In genomic region chr12:85813599-85813998, GRCm38 (mm10) we compare ENCODE assay signal across 8 mouse cellular contexts. TPM values are rescaled to one million over a fixed set of nuclear protein-coding genes. Genes with fewer than 3 reads are reported as not detected.
DNase-seq lines count a peak whose midpoint lies in the region; TF ChIP-seq lines count a peak whose summit lies in the region.
"Had no signal": no experiment of that assay in that cellular context is flagged by ENCODE, and none has a peak within 500 bp of the region (broad histone marks: within the 10 kb centered on the region; RNA-seq: fewer than 3 reads in every experiment).

No protein-coding gene starts in this region.

- TF ChIP-seq POLR2A in lung, adult 2 months (IDR thresholded peaks at IDR 0.05; ENCODE audit: borderline replicate concordance, extremely low read depth, low read depth, low read length) = peak; percentile 36; the same call in 1 of the 2 replicates

- peaks cover 12% of the 10 kb centered on the region for H3K4me1 ChIP-seq in lung, adult 2 months (ENCODE audit: control insufficient read depth, insufficient read depth, low read length)

- WGBS in lung, adult 2 months = 15% methylated on average over 2 of the region's 2 CpGs

- TF ChIP-seq CTCF in lung, adult 2 months (IDR thresholded peaks at IDR 0.05; ENCODE audit: insufficient read depth, low read length) = no peak

- no peak overlapping the region for H3K4me3 ChIP-seq in lung, adult 2 months (replicated peaks; ENCODE audit: extremely low read depth, low read depth, low read length)

- intact Hi-C loops in left cerebral cortex, postnatal 4 days (cut with DNase I) = loop anchor here (10.0 kb wide), 1 partner anchor 319 kb away; no protein-coding TSS in a partner anchor

- peak; percentile 77 to 88 for DNase-seq in adrenal gland, adult (ENCODE audit: inconsistent age in 2 of 2, low spot score in 1 of 2)
- DNase-seq in heart, adult 11 months = peak; percentile 99
- peak; percentile 40 to 67 for DNase-seq in kidney, adult 8-10 months
- peak; percentile 54 for DNase-seq in lung, adult 2 months
- DNase-seq in cerebellum, postnatal 14 days = no peak
- no peak for DNase-seq in layer of hippocampus, postnatal 14 days (ENCODE audit: low spot score in 2 of 2)
- DNase-seq in left cerebral cortex, postnatal 4 days = no peak
- DNase-seq: cerebellum, postnatal 25 days had no signal

RNA-seq across cellular contexts. Expression of gene Erg28, which starts 10.8 kb away (rescaled TPM):
- 26.5 and 35.6 TPM in 2 replicates for polyA plus RNA-seq in lung, adult 2 months (2012; rRNA removed)
- 10 to 100 TPM; 62.4 to 64.4 TPM for total RNA-seq in layer of hippocampus, postnatal 14 days (2021)
- 10 to 100 TPM; 77.3 to 83.7 TPM for total RNA-seq in left cerebral cortex, postnatal 4 days (2021)

RNA-seq across cellular contexts. Expression of gene Ttll5, which starts 10.9 kb away (rescaled TPM):
- 11.1 and 11.7 TPM in 2 replicates for polyA plus RNA-seq in lung, adult 2 months (2012; rRNA removed)
- total RNA-seq in layer of hippocampus, postnatal 14 days (2021) = 10 to 100 TPM; 42.3 to 47.3 TPM
- 10 to 100 TPM; 30.4 to 36.7 TPM for total RNA-seq in left cerebral cortex, postnatal 4 days (2021)

Comparison
In these comparisons a context has a peak if more than half of its experiments do, and no peak if none do; other contexts are left out.
1. DNase-seq: peak in adrenal gland, adult (2 of 2), heart, adult 11 months (single experiment), kidney, adult 8-10 months (2 of 2) and lung, adult 2 months (single experiment); none in cerebellum, postnatal 14 days (0 of 2), layer of hippocampus, postnatal 14 days (0 of 2) and left cerebral cortex, postnatal 4 days (single experiment).